Mouse (Mus musculus) forebrain, embryonic 15.5 days (tissue): Measurements from ENCODE around the gene Nkx1-1. TPM values are rescaled to one million over a fixed set of nuclear protein-coding genes. Genes with fewer than 3 reads are reported as not detected.

Experiments used
- ATAC-seq: fragments of 200-750 bp; cut with Nextera tagmentation; replicated peaks from 2 replicates; pipeline ENCODE4 v1.8.0; 2017; ENCODE audit warnings: mild to moderate bottlenecking, moderate TSS enrichment, moderate library complexity
- H3K27ac ChIP-seq: fragments of 300-500 bp; sonication (generic); replicated peaks from 2 replicates; pipeline ENCODE4 v1.5.1; 2015; ENCODE audit warnings: mild to moderate bottlenecking, inconsistent platforms
- H3K27me3 ChIP-seq: fragments of 300-500 bp; sonication (generic); 2 replicates; pipeline ENCODE4 v1.6.1; 2015; ENCODE audit warnings: inconsistent platforms
- H3K36me3 ChIP-seq: fragments of 300-500 bp; sonication (generic); 2 replicates; pipeline ENCODE4 v1.6.1; 2015; ENCODE audit warnings: mild to moderate bottlenecking, inconsistent platforms
- H3K4me1 ChIP-seq: fragments of 300-500 bp; sonication (generic); 2 replicates; pipeline ENCODE4 v1.6.1; 2015; ENCODE audit warnings: inconsistent platforms
- H3K4me2 ChIP-seq: fragments of 300-500 bp; sonication (generic); replicated peaks from 2 replicates; pipeline ENCODE4 v1.6.1; 2015; ENCODE audit warnings: mild to moderate bottlenecking, inconsistent platforms
- H3K4me3 ChIP-seq: fragments of 300-500 bp; sonication (generic); 2 replicates; pipeline ENCODE4 v1.5.1; 2015; ENCODE audit warnings: mild to moderate bottlenecking, inconsistent platforms
- H3K9ac ChIP-seq: fragments of 300-500 bp; sonication (generic); replicated peaks from 2 replicates; pipeline ENCODE4 v1.6.1; 2015; ENCODE audit warnings: mild to moderate bottlenecking, inconsistent platforms
- H3K9me3 ChIP-seq: fragments of 300-500 bp; sonication (generic); 2 replicates; pipeline ENCODE4 v1.6.1; 2016; ENCODE audit warnings: inconsistent platforms
- WGBS: fragments of 180-500 bp; shearing (Covaris S2); methylation state at CpG from one replicate; pipeline ENCODE4 v1.1.7; 2015; ENCODE audit warnings: mixed read lengths; 5-methylcytosine and 5-hydroxymethylcytosine counted together
- polyA plus RNA-seq: library from polyadenylated mRNA; unstranded; fragments of >200 nt; fragmentation: Nextera tagmentation; extraction: Ambion mirVana; gene quantifications from 2 replicates; pipeline ENCODE4 v1.2.1, GENCODE M21; 2015

Gene Nkx1-1
- not detected in 2 replicates for polyA plus RNA-seq

- Histone ChIP-seq H3K27ac (no peak within 1 kb of the TSS), H3K36me3 (no peaks in the 10 kb centered on the region), H3K4me1 (peaks cover 38% of the 10 kb centered on the region), H3K27me3 (peaks cover 99% of the 10 kb centered on the region), H3K4me2 (peak within 1 kb of the TSS; percentile 47), H3K9me3 (no peaks in the 10 kb centered on the region), H3K4me3 (peak within 1 kb of the TSS; percentile 36), H3K9ac (no peak within 1 kb of the TSS)
- under 1% methylated on average over 83 of the region's 90 CpGs for WGBS
- ATAC-seq: no peak; the same call in 1 of the 2 replicates
These were observed at the start of gene Nkx1-1 for GRCm38 (mm10) chr5:33433201-33434138. Gene Nkx1-1, minus strand, starts transcription at chr5:33433976.

GRCm38 (mm10) chr5:33481318-33481685 lies 47.5 kb upstream of the Nkx1-1 start:
- 50% methylated on average over 7 of the region's 7 CpGs for WGBS
- Histone ChIP-seq H3K4me2 (no peak overlapping the region), H3K36me3 (no peaks in the 10 kb centered on the region), H3K4me3 (no peak overlapping the region), H3K4me1 (no peaks in the 10 kb centered on the region), H3K27me3 (peaks cover 5% of the 10 kb centered on the region; the same call in 1 of the 2 replicates), H3K27ac (no peak overlapping the region), H3K9me3 (no peaks in the 10 kb centered on the region), H3K9ac (no peak overlapping the region)
- no peak for ATAC-seq

GRCm38 (mm10) chr5:33480582-33481317 lies 47.0 kb upstream of the Nkx1-1 start:
- H3K27me3 ChIP-seq: 0 out of 2 replicates have a peak, but pooled peaks cover under 1% of the 10 kb centered on the region
- H3K9me3 ChIP-seq: no peaks in the 10 kb centered on the region
- 45% methylated on average over 26 of the region's 26 CpGs for WGBS
- no peak overlapping the region for H3K27ac ChIP-seq
- no peaks in the 10 kb centered on the region for H3K4me1 ChIP-seq
- H3K4me3 ChIP-seq: no peak overlapping the region
- no peak overlapping the region for H3K4me2 ChIP-seq
- ATAC-seq: peak; percentile 51
- no peaks in the 10 kb centered on the region for H3K36me3 ChIP-seq
- H3K9ac ChIP-seq: no peak overlapping the region

- Histone ChIP-seq H3K4me2 (no peak overlapping the region), H3K27me3 (peaks cover 18% of the 10 kb centered on the region; the same call in 1 of the 2 replicates), H3K4me3 (no peak overlapping the region), H3K27ac (no peak overlapping the region), H3K36me3 (no peaks in the 10 kb centered on the region), H3K4me1 (peaks cover 8% of the 10 kb centered on the region; the same call in 1 of the 2 replicates), H3K9ac (no peak overlapping the region), H3K9me3 (no peaks in the 10 kb centered on the region)
- 5% methylated on average over 11 of the region's 11 CpGs for WGBS
- ATAC-seq: no peak
These were observed 31.7 kb upstream of the Nkx1-1 start for GRCm38 (mm10) chr5:33465464-33465863.

GRCm38 (mm10) chr5:33464390-33464789 lies 30.6 kb upstream of the Nkx1-1 start:
- H3K4me2 ChIP-seq: no peak overlapping the region
- H3K9me3 ChIP-seq: no peaks in the 10 kb centered on the region
- ATAC-seq: no peak
- no peak overlapping the region for H3K9ac ChIP-seq
- no peaks in the 10 kb centered on the region for H3K36me3 ChIP-seq
- H3K27me3 ChIP-seq: peaks cover 19% of the 10 kb centered on the region; the same call in 1 of the 2 replicates
- H3K27ac ChIP-seq: no peak overlapping the region
- no peak overlapping the region for H3K4me3 ChIP-seq
- peaks cover 8% of the 10 kb centered on the region; the same call in 1 of the 2 replicates for H3K4me1 ChIP-seq
- WGBS: 63% methylated on average over 7 of the region's 7 CpGs

- no peak overlapping the region for H3K9ac ChIP-seq
- no peak overlapping the region for H3K27ac ChIP-seq
- WGBS: 69% methylated on average over 2 of the region's 2 CpGs
- no peak overlapping the region for H3K4me2 ChIP-seq
- peaks cover 9% of the 10 kb centered on the region for H3K4me1 ChIP-seq
- no peaks in the 10 kb centered on the region for H3K9me3 ChIP-seq
- no peaks in the 10 kb centered on the region for H3K36me3 ChIP-seq
- no peak overlapping the region for H3K4me3 ChIP-seq
- no peak for ATAC-seq
- H3K27me3 ChIP-seq: peaks cover 27% of the 10 kb centered on the region; the same call in 1 of the 2 replicates
These were observed 25.3 kb upstream of the Nkx1-1 start for GRCm38 (mm10) chr5:33459111-33459510.

GRCm38 (mm10) chr5:33458132-33458622 lies 24.4 kb upstream of the Nkx1-1 start:
- 39% methylated on average over 3 of the region's 3 CpGs for WGBS
- Histone ChIP-seq H3K27ac (no peak overlapping the region), H3K4me1 (peaks cover 9% of the 10 kb centered on the region), H3K9me3 (no peaks in the 10 kb centered on the region), H3K4me3 (no peak overlapping the region), H3K9ac (no peak overlapping the region), H3K4me2 (no peak overlapping the region), H3K27me3 (peaks cover 27% of the 10 kb centered on the region; the same call in 1 of the 2 replicates), H3K36me3 (no peaks in the 10 kb centered on the region)
- peak; percentile 48; the same call in 1 of the 2 replicates for ATAC-seq

GRCm38 (mm10) chr5:33455737-33456136 lies 22.0 kb upstream of the Nkx1-1 start:
- Histone ChIP-seq H3K4me2 (no peak overlapping the region), H3K4me1 (peaks cover 9% of the 10 kb centered on the region), H3K27ac (no peak overlapping the region), H3K9ac (no peak overlapping the region), H3K36me3 (no peaks in the 10 kb centered on the region), H3K9me3 (no peaks in the 10 kb centered on the region), H3K4me3 (no peak overlapping the region), H3K27me3 (peaks cover 25% of the 10 kb centered on the region; the same call in 1 of the 2 replicates)
- no peak for ATAC-seq
- WGBS: 74% methylated on average over 8 of the region's 8 CpGs

GRCm38 (mm10) chr5:33443794-33444193 lies 10.0 kb upstream of the Nkx1-1 start:
- Histone ChIP-seq H3K27me3 (peaks cover 61% of the 10 kb centered on the region), H3K4me2 (no peak overlapping the region)
- ATAC-seq: no peak

GRCm38 (mm10) chr5:33442927-33443710 lies 9.3 kb upstream of the Nkx1-1 start:
- peak overlapping the region; percentile 75 for H3K4me2 ChIP-seq
- 5% methylated on average over 56 of the region's 56 CpGs for WGBS
- peak; percentile 64 for ATAC-seq
- no peaks in the 10 kb centered on the region for H3K36me3 ChIP-seq
- H3K9me3 ChIP-seq: no peaks in the 10 kb centered on the region
- peaks cover 67% of the 10 kb centered on the region for H3K27me3 ChIP-seq
- H3K9ac ChIP-seq: peak overlapping the region; percentile 42
- H3K4me3 ChIP-seq: peak overlapping the region; percentile 42
- no peak overlapping the region for H3K27ac ChIP-seq
- peaks cover 8% of the 10 kb centered on the region for H3K4me1 ChIP-seq

More at GRCm38 (mm10) chr5:33443794-33444193, 10.0 kb upstream of the Nkx1-1 start:
- H3K9ac ChIP-seq: no peak overlapping the region
- H3K9me3 ChIP-seq: no peaks in the 10 kb centered on the region
- no peak overlapping the region for H3K4me3 ChIP-seq
- peaks cover 8% of the 10 kb centered on the region for H3K4me1 ChIP-seq
- H3K36me3 ChIP-seq: no peaks in the 10 kb centered on the region
- no peak overlapping the region for H3K27ac ChIP-seq
- 47% methylated on average over 9 of the region's 9 CpGs for WGBS

GRCm38 (mm10) chr5:33438214-33438613 lies 4.4 kb upstream of the Nkx1-1 start:
- Histone ChIP-seq H3K4me1 (peaks cover 23% of the 10 kb centered on the region), H3K4me2 (no peak overlapping the region), H3K36me3 (no peaks in the 10 kb centered on the region), H3K27me3 (peaks cover 98% of the 10 kb centered on the region), H3K27ac (no peak overlapping the region), H3K4me3 (no peak overlapping the region), H3K9ac (no peak overlapping the region), H3K9me3 (no peaks in the 10 kb centered on the region)
- 3% methylated on average over 23 of the region's 23 CpGs for WGBS
- ATAC-seq: peak; percentile 51; the same call in 1 of the 2 replicates
